Mouse (Mus musculus) erythroblast, embryonic 14.5 days (primary cell): ENCODE data around the gene Cep68. TPM values are rescaled to one million over a fixed set of nuclear protein-coding genes. Genes with fewer than 3 reads are reported as not detected.
A peak's percentile ranks its signal among the peaks of the same experiment; 100 is the strongest.

Experiments used
- H3K27me3 ChIP-seq: 2 replicates; pipeline ENCODE4 v1.6.1; 2012; ENCODE audit warnings: inconsistent platforms; ENCODE audit not compliant: control insufficient read depth
- H3K36me3 ChIP-seq: 2 replicates; pipeline ENCODE4 v1.6.1; 2012; ENCODE audit warnings: mild to moderate bottlenecking, inconsistent platforms; ENCODE audit not compliant: control insufficient read depth
- H3K4me1 ChIP-seq: 2 replicates; pipeline ENCODE4 v1.6.1; 2012; ENCODE audit warnings: inconsistent platforms; ENCODE audit not compliant: control insufficient read depth
- H3K4me3 ChIP-seq: replicated peaks from 2 replicates; pipeline ENCODE3; 2012; ENCODE audit warnings: moderate library complexity, mild to moderate bottlenecking, inconsistent platforms
- H3K9me3 ChIP-seq: 2 replicates; pipeline ENCODE4 v1.6.1; 2012; ENCODE audit warnings: low read length, inconsistent platforms, mixed read lengths; ENCODE audit not compliant: control insufficient read depth
- GATA1 ChIP-seq: IDR thresholded peaks from 2 replicates; pipeline ENCODE4 v1.6.1; 2012; ENCODE audit warnings: low read length, inconsistent platforms, mixed read lengths
- TAL1 ChIP-seq: IDR thresholded peaks from 3 replicates; pipeline ENCODE4 v1.6.1; 2012; ENCODE audit warnings: low read length, inconsistent platforms, mixed read lengths
- polyA plus RNA-seq: library from polyadenylated mRNA; stranded (reverse); fragments of >175 nt; gene quantifications from 2 replicates; pipeline ENCODE4 v1.2.3, GENCODE M21; 2012

The Cep68 gene
- polyA plus RNA-seq, 1 experiment: 0.19 TPM

DNA sequence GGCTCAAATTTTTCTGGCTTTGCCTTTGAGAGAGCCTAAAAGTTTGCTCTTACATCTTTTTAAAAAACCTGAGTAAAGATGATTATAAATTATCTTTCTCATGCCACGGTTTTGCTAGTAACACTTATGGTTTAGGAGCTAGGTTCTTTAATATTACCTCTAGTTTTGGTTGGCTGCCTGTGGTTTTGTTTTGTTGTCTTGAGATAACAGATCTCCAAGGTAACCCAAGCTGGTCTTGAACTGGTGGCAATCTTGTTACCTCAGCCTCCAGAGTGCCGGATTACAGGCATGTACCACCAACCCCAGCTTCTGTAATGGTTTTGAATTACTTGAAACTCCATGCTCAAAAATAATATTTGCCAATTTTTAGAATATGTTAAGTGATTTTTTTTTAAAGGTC is 37.4 kb downstream of the Cep68 start:
- TF ChIP-seq TAL1 (no peak), GATA1 (no peak)
- peaks cover 40% of the 10 kb centered on the region for H3K36me3 ChIP-seq
- no peak overlapping the region for H3K4me3 ChIP-seq
- H3K9me3 ChIP-seq: no peaks in the 10 kb centered on the region
- H3K27me3 ChIP-seq: no peaks in the 10 kb centered on the region
- H3K4me1 ChIP-seq: peaks cover 26% of the 10 kb centered on the region

DNA sequence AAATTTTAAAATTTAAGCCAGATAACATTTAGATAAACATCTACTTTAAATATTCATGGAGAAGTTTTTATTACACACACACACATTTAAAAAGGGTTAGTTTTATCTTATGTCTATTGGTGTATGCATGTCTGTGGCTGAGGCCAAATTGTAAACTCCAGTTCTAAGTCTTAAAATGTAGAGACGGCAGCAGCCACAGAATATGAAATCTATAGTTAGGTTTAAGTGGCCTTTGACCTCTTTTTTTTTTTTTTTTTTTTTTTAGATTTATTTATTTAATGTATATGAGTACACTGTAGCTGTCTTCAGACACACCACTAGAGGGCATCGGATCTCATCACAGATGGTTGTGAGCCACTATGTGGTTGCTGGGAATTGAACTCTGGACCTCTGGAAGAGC is 41.6 kb downstream of the Cep68 start:
- Histone ChIP-seq H3K4me1 (peaks cover 52% of the 10 kb centered on the region), H3K27me3 (no peaks in the 10 kb centered on the region), H3K4me3 (no peak overlapping the region), H3K9me3 (no peaks in the 10 kb centered on the region), H3K36me3 (peaks cover 37% of the 10 kb centered on the region)
- TF ChIP-seq GATA1 (no peak), TAL1 (no peak)

DNA sequence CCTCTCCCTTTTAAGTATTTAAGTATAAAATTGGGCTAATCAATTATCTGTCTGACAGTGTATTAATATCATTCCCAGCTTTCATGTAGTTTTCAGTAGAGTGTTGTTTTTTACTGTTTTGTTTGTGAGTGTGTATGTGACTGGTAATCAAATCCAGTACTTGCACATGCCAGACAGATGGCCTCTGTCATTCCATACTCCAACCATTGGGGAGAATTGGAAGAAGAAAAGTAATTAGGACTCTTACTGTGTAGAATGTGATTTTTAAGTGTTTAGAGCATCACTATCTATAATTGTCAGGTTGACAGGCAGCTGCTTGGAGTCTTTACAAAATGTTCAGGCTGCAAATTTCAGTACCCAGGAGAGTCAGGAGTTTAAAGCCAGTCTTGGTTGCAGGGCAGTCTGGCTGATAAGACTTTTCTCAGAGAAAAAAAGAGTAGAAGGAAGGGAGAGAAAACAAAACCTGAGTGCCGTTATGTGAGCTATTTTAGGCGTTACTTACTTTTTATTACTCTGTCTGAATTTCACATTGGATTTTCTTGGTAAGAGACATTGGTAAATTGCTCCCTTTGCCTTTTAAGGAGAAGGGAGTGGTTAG is 42.5 kb downstream of the Cep68 start:
- Histone ChIP-seq H3K27me3 (no peaks in the 10 kb centered on the region), H3K4me3 (no peak overlapping the region), H3K9me3 (no peaks in the 10 kb centered on the region), H3K4me1 (peaks cover 55% of the 10 kb centered on the region), H3K36me3 (peaks cover 37% of the 10 kb centered on the region)
- TF ChIP-seq TAL1: no peak
- no peak for TF ChIP-seq GATA1

DNA sequence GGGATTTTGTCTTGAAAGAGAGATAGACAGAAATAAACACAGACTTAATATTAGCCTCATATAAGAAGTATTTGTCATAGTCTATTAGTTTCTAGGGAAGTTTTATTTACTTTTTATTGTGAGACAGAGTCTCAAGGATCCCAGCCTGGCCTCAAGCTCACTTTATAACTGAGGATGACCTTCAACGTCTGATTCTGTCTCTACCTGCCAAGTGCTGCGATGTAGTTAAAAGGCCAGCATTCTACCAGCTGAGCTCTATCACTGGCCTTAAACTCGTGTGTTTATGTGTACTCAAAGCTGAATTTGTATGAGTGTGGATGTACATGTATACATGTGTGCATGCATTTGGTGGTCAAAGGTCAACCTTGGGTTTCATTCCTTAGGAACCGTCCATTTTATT is 43.7 kb downstream of the Cep68 start:
- no peak for TF ChIP-seq GATA1
- TF ChIP-seq TAL1: no peak
- no peaks in the 10 kb centered on the region for H3K27me3 ChIP-seq
- H3K4me3 ChIP-seq: no peak overlapping the region
- H3K9me3 ChIP-seq: no peaks in the 10 kb centered on the region
- peaks cover 35% of the 10 kb centered on the region for H3K36me3 ChIP-seq
- peaks cover 50% of the 10 kb centered on the region for H3K4me1 ChIP-seq

DNA sequence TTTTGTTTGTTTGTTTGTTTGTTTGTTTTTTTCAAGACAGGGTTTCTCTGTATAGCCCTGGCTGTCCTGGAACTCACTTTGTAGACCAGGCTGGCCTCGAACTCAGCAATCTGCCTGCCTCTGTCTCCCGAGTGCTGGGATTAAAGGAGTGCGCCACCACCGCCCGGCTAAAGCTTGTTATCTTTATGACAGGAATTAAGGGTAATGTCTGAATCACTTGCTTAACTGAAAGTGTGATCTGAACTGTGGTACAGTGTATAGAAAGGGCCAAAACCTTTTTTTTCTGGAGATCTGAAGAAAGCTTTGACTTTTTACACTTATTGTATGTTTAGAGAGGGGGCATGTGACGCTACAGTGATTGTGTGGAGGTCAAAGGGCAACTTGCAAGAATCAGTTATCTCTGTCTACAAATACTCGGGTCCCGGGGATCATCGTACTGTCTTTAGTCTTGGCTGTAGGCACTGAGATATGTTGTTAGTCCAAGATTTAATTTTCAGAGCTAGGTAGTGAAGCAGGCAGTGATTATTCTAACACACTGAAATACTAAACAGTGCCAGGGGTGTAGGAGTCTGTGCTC is 44.3 kb downstream of the Cep68 start:
- H3K36me3 ChIP-seq: peaks cover 32% of the 10 kb centered on the region
- H3K4me1 ChIP-seq: peaks cover 52% of the 10 kb centered on the region
- H3K9me3 ChIP-seq: no peaks in the 10 kb centered on the region
- H3K4me3 ChIP-seq: no peak overlapping the region
- TF ChIP-seq GATA1 (no peak), TAL1 (no peak)
- no peaks in the 10 kb centered on the region for H3K27me3 ChIP-seq

DNA sequence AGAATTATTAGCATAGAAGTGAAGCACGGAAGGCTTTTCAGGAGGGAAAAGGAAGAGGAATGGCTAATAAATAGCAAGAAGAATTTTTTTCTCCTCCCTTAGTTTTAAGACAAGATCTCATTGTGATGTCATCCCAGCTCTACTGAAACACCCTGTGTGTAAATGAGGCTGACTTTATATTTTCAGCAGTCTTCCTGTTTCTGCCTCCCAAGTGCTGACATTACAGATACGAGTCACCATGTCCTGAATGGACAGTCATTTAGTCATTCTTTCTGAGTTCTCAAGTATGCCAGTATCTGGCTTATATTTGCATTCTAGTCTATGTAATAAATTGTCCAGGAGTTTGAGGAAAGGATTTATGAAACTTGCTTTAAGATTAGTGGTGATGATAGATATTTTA is 44.9 kb downstream of the Cep68 start:
- TF ChIP-seq GATA1 (no peak), TAL1 (no peak)
- Histone ChIP-seq H3K27me3 (no peaks in the 10 kb centered on the region), H3K4me1 (peaks cover 55% of the 10 kb centered on the region), H3K4me3 (no peak overlapping the region), H3K9me3 (no peaks in the 10 kb centered on the region), H3K36me3 (peaks cover 31% of the 10 kb centered on the region)

DNA sequence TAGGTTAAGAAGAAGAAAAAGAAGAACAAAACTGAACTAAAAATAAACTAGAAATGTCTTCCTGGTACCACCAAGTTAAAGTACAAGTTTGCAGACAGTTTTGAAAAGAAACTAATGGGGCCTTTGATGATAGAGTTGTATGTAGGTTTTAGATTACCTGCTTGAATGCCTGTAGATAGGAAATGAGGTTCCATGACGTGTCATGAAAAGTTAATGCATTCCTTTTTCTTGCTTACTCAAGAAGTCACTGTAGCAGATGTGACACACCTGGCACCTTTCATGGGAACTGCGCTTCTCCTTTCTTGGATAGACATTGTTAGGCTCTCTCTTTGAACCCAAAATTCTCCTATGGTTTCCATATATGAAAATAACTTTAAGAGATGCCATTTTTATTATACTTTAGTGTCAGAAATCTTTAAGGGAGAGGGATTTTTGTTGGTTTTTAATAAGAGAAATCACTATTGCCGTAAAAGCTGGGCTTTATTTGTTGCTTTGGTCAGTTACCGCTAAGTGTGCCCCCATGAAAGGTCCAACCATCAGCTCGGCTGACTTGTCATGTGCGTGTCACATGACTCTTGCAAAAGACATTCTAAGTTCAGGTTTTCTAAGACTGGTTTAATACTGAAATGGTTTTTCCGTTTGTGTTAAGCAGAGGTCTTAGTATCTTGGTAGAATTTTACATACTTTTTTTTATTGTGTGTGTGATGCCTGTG is 46.8 kb downstream of the Cep68 start:
- H3K27me3 ChIP-seq: no peaks in the 10 kb centered on the region
- H3K4me3 ChIP-seq: peak overlapping the region; percentile 89
- no peaks in the 10 kb centered on the region for H3K9me3 ChIP-seq
- H3K36me3 ChIP-seq: peaks cover 25% of the 10 kb centered on the region
- peaks cover 51% of the 10 kb centered on the region for H3K4me1 ChIP-seq
- TF ChIP-seq TAL1 (no peak), GATA1 (no peak)

DNA sequence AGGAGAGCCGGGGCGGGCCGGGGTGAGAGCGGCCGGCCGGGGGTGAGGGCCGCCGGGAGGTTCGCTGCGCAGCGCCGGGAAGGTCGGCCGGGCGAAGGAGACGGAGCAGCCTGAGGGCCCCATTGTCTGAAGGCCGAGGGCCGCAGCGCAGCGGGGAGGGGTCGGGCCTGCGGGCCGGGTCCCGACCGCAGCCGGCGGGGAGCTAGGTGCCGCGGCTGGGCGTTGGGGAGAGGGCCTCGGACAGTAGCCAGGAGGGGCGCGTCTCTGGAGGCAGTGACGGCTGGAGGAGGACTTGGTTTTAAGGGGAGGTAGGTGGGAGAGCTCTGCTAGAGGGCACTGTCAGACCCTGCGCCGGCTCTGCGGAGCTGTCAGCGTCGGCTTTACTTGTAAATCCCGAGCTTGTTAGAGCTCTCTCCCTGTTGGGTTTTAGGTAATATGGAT is 47.5 kb downstream of the Cep68 start:
- no peaks in the 10 kb centered on the region for H3K27me3 ChIP-seq
- peaks cover 25% of the 10 kb centered on the region for H3K36me3 ChIP-seq
- peaks cover 52% of the 10 kb centered on the region for H3K4me1 ChIP-seq
- H3K9me3 ChIP-seq: no peaks in the 10 kb centered on the region
- H3K4me3 ChIP-seq: peak overlapping the region; percentile 89
- no peak for TF ChIP-seq GATA1
- TF ChIP-seq TAL1: no peak
